Mouse (Mus musculus): Measurements from ENCODE around the gene Tnfsf15. TPM values are rescaled to one million over a fixed set of nuclear protein-coding genes. Genes with fewer than 3 reads are reported as not detected.

Tnfsf15 gene
- 0.06 and 0.14 TPM in 2 replicates for polyA plus RNA-seq (2015; fragmentation: Nextera tagmentation; extraction: Ambion mirVana)

DNA sequence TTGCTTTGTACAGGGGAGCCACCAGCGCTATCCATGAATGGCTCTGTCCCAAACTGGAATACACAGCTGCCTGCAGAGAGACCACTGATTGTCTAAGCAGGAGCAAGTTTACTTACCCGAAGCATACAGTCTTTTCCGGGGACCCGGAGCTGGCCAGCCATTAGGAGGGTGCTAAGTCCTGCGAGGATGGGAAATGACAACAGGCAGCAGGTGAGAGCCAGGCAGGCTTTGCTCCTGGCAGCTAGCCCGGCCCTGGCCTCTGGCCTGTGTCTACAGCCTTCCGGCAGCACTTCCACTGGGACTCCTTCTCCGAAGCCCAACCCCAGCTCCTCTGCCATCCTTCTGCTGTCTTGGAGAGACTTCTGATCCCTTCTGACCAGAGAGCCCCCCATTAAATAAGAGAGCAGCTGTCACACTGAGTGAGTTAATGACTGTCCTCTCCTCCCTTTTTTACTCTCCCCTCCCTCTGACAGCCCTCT is at the start of gene Tnfsf15:
Gene Tnfsf15 (minus strand): TSS at position 421 of the 479 bp plus-strand sequence.
- ATAC-seq (replicated peaks; ENCODE audit: insufficient number of reproducible peaks, insufficient read depth, low FRiP score, low read depth): 0 out of 2 replicates have a peak, but pooled peaks have one; percentile 27
- H3K9ac ChIP-seq: no peak within 1 kb of the TSS
- H3K4me3 ChIP-seq: no peak within 1 kb of the TSS
- H3K4me1 ChIP-seq (replicated peaks): peaks cover 17% of the 10 kb centered on the region
- 25% methylated on average over 8 of the region's 8 CpGs for WGBS
- no peaks in the 10 kb centered on the region for H3K36me3 ChIP-seq
- no peaks in the 10 kb centered on the region for H3K9me3 ChIP-seq (replicated peaks)
- H3K27me3 ChIP-seq: peaks cover 17% of the 10 kb centered on the region
- no peak within 1 kb of the TSS for H3K27ac ChIP-seq
- H3K4me2 ChIP-seq: peak within 1 kb of the TSS; percentile 40

DNA sequence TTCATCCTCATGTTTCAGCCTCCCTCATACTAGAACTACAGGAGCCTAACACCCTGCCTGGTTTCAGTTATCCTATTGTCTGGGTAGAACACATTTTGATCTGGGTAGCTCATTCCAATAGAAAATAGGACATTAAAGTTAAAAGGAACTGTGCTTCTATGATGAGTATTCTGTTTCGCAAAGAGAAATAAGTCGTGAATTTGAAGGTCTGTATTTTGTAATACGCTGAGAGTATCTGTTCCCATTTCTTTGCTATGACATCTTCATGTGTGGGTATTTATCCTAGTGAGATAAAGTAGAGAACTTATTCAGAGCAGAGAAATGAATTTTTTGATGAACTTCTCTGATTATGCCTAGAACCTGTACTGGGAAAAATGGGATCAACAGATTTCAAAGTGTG is 47.4 kb upstream of the Tnfsf15 start:
- Histone ChIP-seq H3K9ac (no peak overlapping the region), H3K36me3 (no peaks in the 10 kb centered on the region), H3K27me3 (no peaks in the 10 kb centered on the region), H3K4me3 (no peak overlapping the region), H3K27ac (no peak overlapping the region), H3K9me3 (replicated peaks) (no peaks in the 10 kb centered on the region), H3K4me1 (replicated peaks) (no peaks in the 10 kb centered on the region), H3K4me2 (no peak overlapping the region)
- ATAC-seq (replicated peaks; ENCODE audit: insufficient number of reproducible peaks, insufficient read depth, low FRiP score, low read depth): no peak
- 85% methylated on average over 3 of the region's 3 CpGs for whole genome bisulfite sequencing

DNA sequence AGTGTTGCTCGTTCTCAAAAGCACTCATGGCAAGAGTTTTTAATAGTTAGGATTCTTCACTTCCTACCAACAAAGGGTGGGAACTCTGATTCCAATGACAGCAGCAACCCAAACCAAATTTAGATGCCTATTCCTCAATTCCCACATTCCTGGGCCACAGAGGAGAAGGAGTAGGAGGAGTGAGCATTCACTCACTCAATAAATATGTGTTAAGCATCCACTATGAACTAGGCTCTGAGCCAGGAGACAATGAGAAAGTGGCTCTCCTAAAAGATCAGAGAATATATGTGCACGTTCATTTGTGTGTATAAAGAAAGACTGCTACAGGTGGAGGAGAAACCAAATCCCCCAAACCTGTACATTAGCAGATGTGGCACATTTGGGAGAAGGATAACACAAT is 40.6 kb upstream of the Tnfsf15 start:
- Histone ChIP-seq H3K9ac (no peak overlapping the region), H3K4me2 (no peak overlapping the region), H3K9me3 (replicated peaks) (no peaks in the 10 kb centered on the region), H3K27me3 (no peaks in the 10 kb centered on the region), H3K4me1 (replicated peaks) (no peaks in the 10 kb centered on the region), H3K27ac (no peak overlapping the region), H3K36me3 (no peaks in the 10 kb centered on the region), H3K4me3 (no peak overlapping the region)
- 42% methylated on average over 2 of the region's 2 CpGs for WGBS
- ATAC-seq (replicated peaks; ENCODE audit: insufficient number of reproducible peaks, insufficient read depth, low FRiP score, low read depth): no peak

DNA sequence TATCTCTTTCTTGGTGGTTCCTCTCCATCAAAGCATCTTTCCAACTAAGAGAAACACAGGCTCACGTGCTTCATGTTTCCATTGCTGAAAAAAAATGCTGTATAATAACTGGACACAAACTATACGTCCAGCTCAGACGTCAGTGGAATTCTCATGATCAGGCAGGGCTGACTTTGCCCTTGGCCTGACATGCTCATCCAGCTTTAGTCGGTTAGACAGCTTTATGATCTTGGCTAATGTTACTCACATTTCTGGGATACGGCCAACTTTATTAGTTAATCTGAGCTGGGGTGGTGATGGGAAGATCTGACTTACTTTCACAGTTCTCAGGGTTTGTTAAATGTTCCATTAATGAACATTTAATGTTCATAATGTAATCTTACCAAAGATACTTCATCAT is 38.9 kb upstream of the Tnfsf15 start:
- no peaks in the 10 kb centered on the region for H3K9me3 ChIP-seq (replicated peaks)
- WGBS: 66% methylated on average over 5 of the region's 5 CpGs
- H3K27ac ChIP-seq: no peak overlapping the region

DNA sequence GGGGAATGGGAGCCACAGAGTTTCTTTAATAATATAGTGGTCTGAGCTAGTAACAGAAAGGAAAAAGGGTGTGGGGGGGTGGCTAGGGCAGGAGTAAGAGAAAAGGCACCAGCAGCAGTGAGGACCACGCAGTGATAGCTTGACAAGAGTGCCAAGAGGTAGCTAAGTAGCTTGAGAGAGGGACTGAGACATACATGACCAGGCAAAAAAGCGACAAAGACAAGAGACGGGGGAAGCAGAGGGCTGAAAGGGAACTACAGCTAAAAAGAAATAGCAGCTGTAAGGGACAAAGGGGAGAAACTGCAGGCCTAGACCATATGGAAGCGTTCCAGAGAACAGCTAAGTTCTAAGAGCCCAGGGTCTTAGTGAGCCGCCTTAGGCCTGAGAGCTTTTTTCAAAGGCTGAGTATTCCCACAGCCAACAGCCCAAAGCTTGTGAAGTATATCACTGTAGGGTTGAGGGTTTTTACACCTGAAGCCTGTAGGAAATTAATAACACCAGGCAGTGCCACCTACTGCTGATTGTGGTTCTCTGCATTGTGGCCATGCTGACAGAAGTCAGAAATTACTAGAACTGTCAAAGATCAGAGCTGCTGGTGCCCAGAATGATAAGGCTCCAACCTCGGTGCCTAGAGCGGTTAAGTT is 38.2 kb upstream of the Tnfsf15 start:
- Histone ChIP-seq H3K36me3 (no peaks in the 10 kb centered on the region), H3K27me3 (no peaks in the 10 kb centered on the region), H3K4me3 (no peak overlapping the region), H3K4me2 (no peak overlapping the region), H3K9me3 (replicated peaks) (no peaks in the 10 kb centered on the region), H3K27ac (no peak overlapping the region), H3K4me1 (replicated peaks) (no peaks in the 10 kb centered on the region), H3K9ac (no peak overlapping the region)
- WGBS: 68% methylated on average over 7 of the region's 7 CpGs
- ATAC-seq (replicated peaks; ENCODE audit: insufficient number of reproducible peaks, insufficient read depth, low FRiP score, low read depth): no peak

More for the DNA sequence above, 38.9 kb upstream of the Tnfsf15 start:
- Histone ChIP-seq H3K9ac (no peak overlapping the region), H3K36me3 (no peaks in the 10 kb centered on the region), H3K4me3 (no peak overlapping the region), H3K27me3 (no peaks in the 10 kb centered on the region), H3K4me2 (no peak overlapping the region), H3K4me1 (replicated peaks) (no peaks in the 10 kb centered on the region)
- no peak for ATAC-seq (replicated peaks; ENCODE audit: insufficient number of reproducible peaks, insufficient read depth, low FRiP score, low read depth)

DNA sequence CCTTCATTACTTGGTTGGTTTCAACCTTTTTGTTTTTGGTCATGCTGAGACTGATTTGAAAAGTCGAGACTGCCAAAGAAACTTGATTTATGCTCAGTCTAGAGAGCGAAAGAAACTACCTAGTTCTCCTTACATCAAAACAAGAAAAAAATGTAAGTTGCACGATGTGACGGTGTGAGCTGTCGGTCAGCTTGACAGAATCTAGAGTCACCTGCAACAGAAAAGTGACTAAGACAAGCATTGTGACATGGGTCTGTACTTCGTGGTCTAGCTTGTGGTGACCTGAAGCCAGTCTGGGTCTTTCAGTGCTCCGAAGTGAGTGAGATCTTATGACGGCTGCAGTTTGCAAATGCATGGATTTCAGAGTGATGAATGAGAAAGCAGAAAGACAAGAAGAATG is 32.3 kb upstream of the Tnfsf15 start:
- no peaks in the 10 kb centered on the region for H3K9me3 ChIP-seq (replicated peaks)
- H3K36me3 ChIP-seq: no peaks in the 10 kb centered on the region
- WGBS: 76% methylated on average over 8 of the region's 8 CpGs
- no peak overlapping the region for H3K9ac ChIP-seq
- no peak overlapping the region for H3K4me2 ChIP-seq
- no peaks in the 10 kb centered on the region for H3K4me1 ChIP-seq (replicated peaks)
- no peaks in the 10 kb centered on the region for H3K27me3 ChIP-seq
- H3K4me3 ChIP-seq: no peak overlapping the region
- H3K27ac ChIP-seq: no peak overlapping the region
- ATAC-seq (replicated peaks; ENCODE audit: insufficient number of reproducible peaks, insufficient read depth, low FRiP score, low read depth): no peak

DNA sequence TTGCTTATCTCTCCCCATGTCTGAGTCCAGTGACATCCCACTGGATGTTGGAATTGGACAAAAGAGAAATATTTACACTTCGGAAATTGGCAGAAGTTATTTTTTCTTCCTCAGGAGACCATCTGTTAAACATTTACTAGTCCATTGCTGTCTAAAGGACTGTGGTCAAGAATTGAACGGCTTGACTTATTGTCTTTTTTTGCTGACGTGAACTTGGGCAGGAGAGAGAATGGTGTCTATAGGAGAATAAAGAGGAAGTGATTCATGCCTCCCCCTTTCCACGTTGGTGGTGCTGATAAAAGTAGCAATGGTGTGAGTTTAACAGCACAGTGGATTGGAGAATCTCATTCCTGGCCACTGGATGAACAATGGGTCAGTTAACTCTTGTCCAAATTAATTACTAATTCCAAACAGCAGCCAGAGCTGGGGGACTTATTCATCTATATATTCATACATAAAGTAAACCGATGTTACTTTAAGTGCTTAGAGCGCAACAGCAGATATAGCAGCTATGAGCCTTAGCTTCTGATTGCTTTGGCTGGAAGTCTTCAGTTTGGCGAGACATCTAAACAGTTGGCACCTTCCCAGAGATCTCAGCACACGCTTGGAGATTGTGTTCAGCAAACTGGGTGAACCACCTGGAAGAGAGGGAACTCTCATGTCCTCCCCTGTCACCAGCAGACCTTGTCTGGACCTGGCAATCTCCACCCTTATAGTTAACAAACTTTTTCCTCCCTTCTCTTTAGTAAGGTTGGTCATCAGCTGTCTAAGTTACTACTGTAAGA is 28.6 kb upstream of the Tnfsf15 start:
- no peak for ATAC-seq (replicated peaks; ENCODE audit: insufficient number of reproducible peaks, insufficient read depth, low FRiP score, low read depth)
- H3K27ac ChIP-seq: no peak overlapping the region
- no peaks in the 10 kb centered on the region for H3K9me3 ChIP-seq (replicated peaks)
- no peak overlapping the region for H3K4me2 ChIP-seq
- H3K9ac ChIP-seq: no peak overlapping the region
- no peaks in the 10 kb centered on the region for H3K27me3 ChIP-seq
- H3K4me3 ChIP-seq: no peak overlapping the region
- H3K36me3 ChIP-seq: no peaks in the 10 kb centered on the region
- WGBS: 59% methylated on average over 8 of the region's 8 CpGs
- no peaks in the 10 kb centered on the region for H3K4me1 ChIP-seq (replicated peaks)

DNA sequence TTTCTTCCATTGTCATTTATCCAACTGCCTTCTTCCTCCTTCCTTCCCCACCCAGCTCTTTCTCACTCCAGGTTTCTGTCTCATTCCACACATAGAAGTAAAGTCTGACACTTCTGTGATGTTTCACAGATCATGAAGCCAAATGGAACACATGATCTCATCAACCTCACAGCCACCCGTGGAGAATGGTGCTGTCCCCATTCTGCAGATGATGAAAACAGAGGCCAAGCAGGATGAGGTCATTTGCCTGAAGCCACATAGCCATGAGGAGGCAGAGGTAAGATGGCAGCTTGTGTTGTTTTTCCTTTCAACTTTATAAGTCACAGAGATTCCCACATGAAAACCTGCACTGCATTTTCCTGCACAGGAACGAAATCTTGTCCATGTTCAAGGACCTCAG is 27.6 kb upstream of the Tnfsf15 start:
- Histone ChIP-seq H3K4me3 (no peak overlapping the region), H3K4me2 (no peak overlapping the region), H3K27ac (no peak overlapping the region), H3K9me3 (replicated peaks) (no peaks in the 10 kb centered on the region), H3K9ac (no peak overlapping the region), H3K36me3 (no peaks in the 10 kb centered on the region), H3K27me3 (no peaks in the 10 kb centered on the region), H3K4me1 (replicated peaks) (no peaks in the 10 kb centered on the region)
- WGBS: 72% methylated on average over 2 of the region's 2 CpGs
- no peak for ATAC-seq (replicated peaks; ENCODE audit: insufficient number of reproducible peaks, insufficient read depth, low FRiP score, low read depth)

DNA sequence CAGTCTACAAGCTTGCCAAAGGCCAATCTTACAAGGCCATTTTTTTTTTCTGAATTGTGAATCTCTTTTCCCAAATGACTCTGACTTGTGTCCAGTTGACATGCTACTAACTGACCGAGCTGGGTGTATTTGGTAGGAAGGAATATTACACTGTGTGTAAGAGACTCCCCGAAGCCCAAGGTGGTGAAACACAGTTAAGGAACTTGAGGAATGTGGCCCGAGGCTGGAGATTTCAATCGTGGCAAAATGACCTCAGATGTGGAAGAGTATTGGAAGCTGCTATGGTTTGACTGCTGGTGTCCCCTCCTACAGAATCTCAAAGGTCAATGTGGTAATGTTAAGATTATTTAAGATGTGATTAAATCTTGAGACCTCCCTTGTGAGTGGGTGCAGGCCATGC is 26.4 kb upstream of the Tnfsf15 start:
- no peak overlapping the region for H3K4me3 ChIP-seq
- no peak overlapping the region for H3K27ac ChIP-seq
- ATAC-seq (replicated peaks; ENCODE audit: insufficient number of reproducible peaks, insufficient read depth, low FRiP score, low read depth): no peak
- no peaks in the 10 kb centered on the region for H3K9me3 ChIP-seq (replicated peaks)
- no peak overlapping the region for H3K9ac ChIP-seq
- H3K4me1 ChIP-seq (replicated peaks): no peaks in the 10 kb centered on the region
- no peaks in the 10 kb centered on the region for H3K27me3 ChIP-seq
- H3K4me2 ChIP-seq: no peak overlapping the region
- no peaks in the 10 kb centered on the region for H3K36me3 ChIP-seq
- WGBS: 70% methylated on average over 4 of the region's 4 CpGs

DNA sequence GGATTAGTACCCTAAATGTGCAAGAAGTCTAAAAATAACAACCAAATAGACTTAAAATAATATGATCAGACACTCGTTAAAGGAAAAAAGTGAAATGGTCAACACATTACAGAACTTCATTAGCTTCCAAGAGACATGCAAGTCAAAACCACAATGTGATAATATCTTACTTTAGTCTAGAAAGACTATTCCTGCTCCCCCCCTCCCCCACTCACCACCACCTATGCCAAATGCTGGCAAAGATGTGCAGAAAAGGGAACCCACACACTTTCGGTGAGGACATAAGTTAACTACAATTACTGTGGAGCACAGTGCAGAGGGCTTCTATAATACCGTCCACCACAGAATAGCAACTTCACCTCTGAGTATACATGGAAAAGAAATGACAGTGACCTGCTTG is 24.2 kb upstream of the Tnfsf15 start:
- Histone ChIP-seq H3K36me3 (no peaks in the 10 kb centered on the region), H3K9me3 (replicated peaks) (no peaks in the 10 kb centered on the region), H3K9ac (no peak overlapping the region), H3K4me2 (no peak overlapping the region), H3K4me3 (no peak overlapping the region), H3K27ac (no peak overlapping the region), H3K27me3 (no peaks in the 10 kb centered on the region), H3K4me1 (replicated peaks) (no peaks in the 10 kb centered on the region)
- no peak for ATAC-seq (replicated peaks; ENCODE audit: insufficient number of reproducible peaks, insufficient read depth, low FRiP score, low read depth)
- WGBS: 81% methylated on average over 3 of the region's 3 CpGs

DNA sequence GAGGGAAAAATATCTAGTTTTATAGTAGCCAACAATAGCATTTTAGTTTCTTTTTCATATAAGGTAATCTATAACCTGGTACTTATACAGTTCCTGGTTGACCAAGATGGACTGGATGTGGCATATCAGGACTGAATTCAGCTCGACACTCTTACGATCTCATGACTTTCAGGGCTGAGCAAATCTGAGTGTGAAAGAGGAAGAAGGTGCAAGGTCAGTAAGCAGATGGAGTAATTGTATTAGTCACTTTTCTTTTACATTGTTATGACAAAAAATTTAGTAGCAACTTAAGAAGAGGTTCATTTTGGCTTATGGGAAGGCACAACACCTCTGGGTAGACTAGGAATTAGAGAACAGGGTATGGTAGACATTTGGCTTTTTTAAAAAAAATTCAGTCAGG is 20.1 kb upstream of the Tnfsf15 start:
- 73% methylated on average over 2 of the region's 2 CpGs for WGBS
- H3K4me2 ChIP-seq: no peak overlapping the region
- H3K27ac ChIP-seq: no peak overlapping the region
- ATAC-seq (replicated peaks; ENCODE audit: insufficient number of reproducible peaks, insufficient read depth, low FRiP score, low read depth): no peak
- no peaks in the 10 kb centered on the region for H3K36me3 ChIP-seq
- no peak overlapping the region for H3K4me3 ChIP-seq
- H3K27me3 ChIP-seq: no peaks in the 10 kb centered on the region
- H3K4me1 ChIP-seq (replicated peaks): no peaks in the 10 kb centered on the region
- no peak overlapping the region for H3K9ac ChIP-seq
- no peaks in the 10 kb centered on the region for H3K9me3 ChIP-seq (replicated peaks)

DNA sequence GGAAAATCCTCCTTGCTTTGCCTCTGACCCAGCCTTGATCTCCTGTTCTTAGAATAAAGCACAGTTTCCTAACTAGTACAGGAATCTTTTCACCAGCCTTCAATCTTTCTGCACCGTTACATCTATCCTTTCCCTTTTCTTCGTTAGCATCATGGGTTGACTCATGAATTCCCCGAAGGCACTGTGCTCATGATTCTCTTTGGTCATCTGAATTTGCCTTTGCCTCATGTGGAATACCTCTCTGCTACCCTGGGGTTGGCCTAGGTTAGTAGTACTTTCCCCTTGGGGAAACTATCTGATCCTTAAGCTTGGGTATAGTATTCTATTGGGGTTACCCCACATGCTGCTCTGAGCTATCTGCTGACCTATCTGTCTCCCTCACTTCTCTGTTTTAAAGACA is 15.0 kb upstream of the Tnfsf15 start:
- Histone ChIP-seq H3K4me2 (no peak overlapping the region), H3K27me3 (no peaks in the 10 kb centered on the region), H3K4me3 (no peak overlapping the region), H3K9ac (no peak overlapping the region), H3K9me3 (replicated peaks) (no peaks in the 10 kb centered on the region), H3K4me1 (replicated peaks) (no peaks in the 10 kb centered on the region), H3K27ac (no peak overlapping the region), H3K36me3 (no peaks in the 10 kb centered on the region)
- ATAC-seq (replicated peaks; ENCODE audit: insufficient number of reproducible peaks, insufficient read depth, low FRiP score, low read depth): no peak
- WGBS: 85% methylated on average over 3 of the region's 3 CpGs
